Comparison of ENCODE assay signal across 21 mouse cellular contexts in genomic region chr16:64676865-64677264, GRCm38 (mm10).
A peak's percentile ranks its signal among the peaks of the same experiment; 100 is the strongest.
DNase-seq lines count a peak whose midpoint lies in the region; ATAC-seq and TF ChIP-seq lines count a peak whose summit lies in the region.
"Had no signal": no experiment of that assay in that cellular context is flagged by ENCODE, and none has a peak within 500 bp of the region (broad histone marks: within the 10 kb centered on the region; RNA-seq: fewer than 3 reads in every experiment).

No protein-coding gene starts in this region.

- no peaks in the 10 kb centered on the region for H3K9me3 ChIP-seq in hindbrain, postnatal 0 days (ENCODE audit: low read length)
- H3K9me3 ChIP-seq in hindbrain, embryonic 12.5 days (replicated peaks), result no peaks in the 10 kb centered on the region
- H3K9me3 ChIP-seq in midbrain, embryonic 15.5 days, result no peaks in the 10 kb centered on the region
- no peaks in the 10 kb centered on the region for H3K9me3 ChIP-seq in midbrain, postnatal 0 days (ENCODE audit: low read length)
- H3K9me3 ChIP-seq in intestine, embryonic 15.5 days, result no peaks in the 10 kb centered on the region
- H3K9me3 ChIP-seq: heart, embryonic 13.5 days; limb, embryonic 12.5 days; liver, embryonic 12.5 days; neural tube, embryonic 12.5 days had no signal

- no peak overlapping the region for H3K27ac ChIP-seq in hindbrain, postnatal 0 days
- H3K27ac ChIP-seq in hindbrain, embryonic 12.5 days, result no peak overlapping the region
- 0 out of 2 replicates have a peak overlapping the region, but pooled peaks have one; percentile 36 for H3K27ac ChIP-seq in midbrain, embryonic 15.5 days
- H3K27ac ChIP-seq in midbrain, postnatal 0 days (ENCODE audit: low read depth, low read length), result no peak overlapping the region
- no peak overlapping the region for H3K27ac ChIP-seq in intestine, embryonic 15.5 days
- H3K27ac ChIP-seq: heart, embryonic 13.5 days; limb, embryonic 12.5 days; liver, embryonic 12.5 days; neural tube, embryonic 12.5 days had no signal

- H3K4me3 ChIP-seq in hindbrain, postnatal 0 days (ENCODE audit: low read length), result no peak overlapping the region
- no peak overlapping the region for H3K4me3 ChIP-seq in hindbrain, embryonic 12.5 days
- no peak overlapping the region for H3K4me3 ChIP-seq in midbrain, embryonic 15.5 days
- H3K4me3 ChIP-seq in midbrain, postnatal 0 days (ENCODE audit: low read depth, low read length), result no peak overlapping the region
- no peak overlapping the region for H3K4me3 ChIP-seq in intestine, embryonic 15.5 days (replicated peaks)
- H3K4me3 ChIP-seq: erythroblast, embryonic 14.5 days; heart, embryonic 13.5 days; limb, embryonic 12.5 days; liver, embryonic 12.5 days; neural tube, embryonic 12.5 days had no signal

- no peak for TF ChIP-seq CTCF in hindbrain, postnatal 0 days (IDR thresholded peaks at IDR 0.05; ENCODE audit: low read depth)
- TF ChIP-seq CTCF in midbrain, postnatal 0 days (IDR thresholded peaks at IDR 0.05), result no peak

- no peaks in the 10 kb centered on the region for H3K4me1 ChIP-seq in hindbrain, postnatal 0 days (ENCODE audit: insufficient read depth, low read length)
- H3K4me1 ChIP-seq in hindbrain, embryonic 12.5 days, result no peaks in the 10 kb centered on the region
- H3K4me1 ChIP-seq in midbrain, embryonic 15.5 days, result 0 out of 2 replicates have a peak, but pooled peaks cover 4% of the 10 kb centered on the region
- H3K4me1 ChIP-seq in midbrain, postnatal 0 days (ENCODE audit: insufficient read depth, low read length), result no peaks in the 10 kb centered on the region
- H3K4me1 ChIP-seq in intestine, embryonic 15.5 days (replicated peaks), result no peaks in the 10 kb centered on the region
- H3K4me1 ChIP-seq: heart, embryonic 13.5 days; limb, embryonic 12.5 days; liver, embryonic 12.5 days; neural tube, embryonic 12.5 days had no signal

- no peaks in the 10 kb centered on the region for H3K27me3 ChIP-seq in hindbrain, postnatal 0 days (ENCODE audit: insufficient read depth, low read length)
- H3K27me3 ChIP-seq in hindbrain, embryonic 12.5 days, result no peaks in the 10 kb centered on the region
- H3K27me3 ChIP-seq in midbrain, embryonic 15.5 days (replicated peaks), result peaks cover 2% of the 10 kb centered on the region; the same call in 1 of the 2 replicates
- no peaks in the 10 kb centered on the region for H3K27me3 ChIP-seq in midbrain, postnatal 0 days (ENCODE audit: insufficient read depth, low read length)
- H3K27me3 ChIP-seq in intestine, embryonic 15.5 days (replicated peaks), result no peaks in the 10 kb centered on the region
- H3K27me3 ChIP-seq: heart, embryonic 13.5 days; limb, embryonic 12.5 days; liver, embryonic 12.5 days; neural tube, embryonic 12.5 days had no signal

- no peak for ATAC-seq in hindbrain, postnatal 0 days
- ATAC-seq in hindbrain, embryonic 12.5 days (ENCODE audit: low FRiP score), result no peak
- peak; percentile 80 for ATAC-seq in midbrain, embryonic 15.5 days (replicated peaks)
- no peak; the same call in 1 of the 2 replicates for ATAC-seq in midbrain, postnatal 0 days (ENCODE audit: low FRiP score)
- ATAC-seq in intestine, embryonic 15.5 days, result 0 out of 2 replicates have a peak, but pooled peaks have one; percentile 12
- ATAC-seq: CD4-positive, CD25-positive, alpha-beta regulatory T cell, adult 4 months; liver, embryonic 12.5 days; Patski had no signal

- DNase-seq in cerebellum, postnatal 14 days, result peak; percentile 16 to 28
- DNase-seq in cerebellum, postnatal 4 days (ENCODE audit: low spot score in 2 of 2), result no peak
- peak; percentile 12 for DNase-seq in hindbrain, postnatal 0 days (ENCODE audit: low spot score)
- no peak for DNase-seq in midbrain, postnatal 0 days (ENCODE audit: low spot score)
- DNase-seq in adrenal gland, postnatal 4 days (ENCODE audit: low spot score in 2 of 2), result no peak
- DNase-seq: adrenal gland, adult 8-10 months; cerebellum, postnatal 25 days; gastrocnemius, postnatal 10 days; heart, adult 18-20 months; lung, adult 2 months; thymus, adult 2 months had no signal

- no peak overlapping the region for H3K4me2 ChIP-seq in hindbrain, postnatal 0 days (ENCODE audit: low read depth, low read length)
- H3K4me2 ChIP-seq in hindbrain, embryonic 12.5 days (replicated peaks), result no peak overlapping the region
- H3K4me2 ChIP-seq in midbrain, embryonic 15.5 days, result no peak overlapping the region
- H3K4me2 ChIP-seq in midbrain, postnatal 0 days (ENCODE audit: low read depth, low read length, poor library complexity, severe bottlenecking), result no peak overlapping the region
- H3K4me2 ChIP-seq in intestine, embryonic 15.5 days (replicated peaks), result no peak overlapping the region
- H3K4me2 ChIP-seq: heart, embryonic 13.5 days; limb, embryonic 12.5 days; liver, embryonic 12.5 days; neural tube, embryonic 12.5 days had no signal

- no peaks in the 10 kb centered on the region for H3K36me3 ChIP-seq in hindbrain, postnatal 0 days (ENCODE audit: insufficient read depth, low read length)
- no peaks in the 10 kb centered on the region for H3K36me3 ChIP-seq in hindbrain, embryonic 12.5 days
- H3K36me3 ChIP-seq in midbrain, embryonic 15.5 days (replicated peaks), result no peaks in the 10 kb centered on the region
- H3K36me3 ChIP-seq in midbrain, postnatal 0 days (ENCODE audit: insufficient read depth, low read length), result no peaks in the 10 kb centered on the region
- H3K36me3 ChIP-seq in intestine, embryonic 15.5 days, result no peaks in the 10 kb centered on the region
- H3K36me3 ChIP-seq: heart, embryonic 13.5 days; limb, embryonic 12.5 days; liver, embryonic 12.5 days; neural tube, embryonic 12.5 days had no signal

- no peak overlapping the region for H3K9ac ChIP-seq in hindbrain, postnatal 0 days (replicated peaks; ENCODE audit: low read length)
- H3K9ac ChIP-seq in hindbrain, embryonic 12.5 days, result no peak overlapping the region
- no peak overlapping the region for H3K9ac ChIP-seq in midbrain, embryonic 15.5 days
- no peak overlapping the region for H3K9ac ChIP-seq in midbrain, postnatal 0 days (replicated peaks; ENCODE audit: low read length, poor library complexity, severe bottlenecking)
- H3K9ac ChIP-seq in intestine, embryonic 15.5 days, result no peak overlapping the region
- H3K9ac ChIP-seq: heart, embryonic 13.5 days; limb, embryonic 12.5 days; liver, embryonic 12.5 days; neural tube, embryonic 12.5 days had no signal

- WGBS in hindbrain, postnatal 0 days, result 61% methylated on average over 3 of the region's 3 CpGs
- 60% methylated on average over 3 of the region's 3 CpGs for WGBS in hindbrain, embryonic 12.5 days
- 65% methylated on average over 3 of the region's 3 CpGs for WGBS in midbrain, embryonic 15.5 days
- WGBS in midbrain, postnatal 0 days, result 68% methylated on average over 3 of the region's 3 CpGs
- 60% methylated on average over 3 of the region's 3 CpGs for WGBS in intestine, embryonic 15.5 days

Comparison
In these comparisons a context has a peak if more than half of its experiments do, and no peak if none do; other contexts are left out.
1. DNase-seq: peak in cerebellum, postnatal 14 days (2 of 2) and hindbrain, postnatal 0 days (single experiment); none in cerebellum, postnatal 4 days (0 of 2), midbrain, postnatal 0 days (single experiment) and adrenal gland, postnatal 4 days (0 of 2).
2. ATAC-seq: peak in midbrain, embryonic 15.5 days (single experiment) and intestine, embryonic 15.5 days (single experiment); none in hindbrain, postnatal 0 days (single experiment), hindbrain, embryonic 12.5 days (single experiment) and midbrain, postnatal 0 days (single experiment).